Mouse (Mus musculus) neural tube, postnatal 0 days (tissue): ENCODE results near the gene Frat1. TPM values are rescaled to one million over a fixed set of nuclear protein-coding genes. Genes with fewer than 3 reads are reported as not detected.

ENCODE experiments used
- polyA plus RNA-seq: library from polyadenylated mRNA; unstranded; fragments of >200 nt; fragmentation: Nextera tagmentation; extraction: Ambion mirVana; gene quantifications from 2 replicates; pipeline ENCODE4 v1.2.1, GENCODE M21; 2015

Gene Frat1
- polyA plus RNA-seq = 22.3 and 22.9 TPM in 2 replicates

GRCm38 (mm10) chr19:41829381-41830105 lies at the start of gene Frat1:
Gene Frat1, plus strand, starts transcription at chr19:41829970.

DNA sequence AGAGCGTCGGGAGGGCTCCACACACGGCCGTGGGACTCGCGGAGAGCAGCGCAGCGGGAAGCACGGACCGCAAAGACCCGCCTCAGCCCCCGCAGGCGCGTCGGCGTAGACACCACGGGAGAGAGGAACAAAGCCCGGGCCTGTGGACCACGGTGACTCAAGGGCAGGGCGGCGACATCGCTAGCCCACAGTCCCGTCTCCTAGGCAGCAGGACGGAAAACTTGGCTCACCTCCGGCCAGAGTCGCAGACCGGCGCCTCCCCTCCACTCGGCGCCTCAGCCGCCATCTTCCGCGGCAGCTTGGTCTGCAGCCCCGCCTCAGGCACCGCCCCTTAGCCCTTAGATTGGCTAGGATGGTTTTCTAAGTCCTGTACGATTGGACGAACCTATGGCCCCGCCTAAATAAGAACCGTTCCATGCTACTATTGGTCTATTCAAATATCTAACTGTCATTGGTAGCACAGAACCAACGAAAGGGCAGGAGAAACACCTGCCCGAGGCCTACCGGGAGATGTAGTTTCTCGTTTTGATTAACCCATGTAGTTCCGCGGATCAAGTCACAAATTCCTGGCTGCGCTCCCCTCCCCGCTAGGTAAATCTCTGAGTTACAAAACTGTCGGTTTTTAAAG lies 27.9 kb upstream of the Frat1 start, which contains the start of gene Arhgap19:
Arhgap19 (minus strand) TSS at position 306 of the 628 bp plus-strand sequence.

GRCm38 (mm10) chr19:41847992-41848851 lies 18.5 kb downstream of the Frat1 start, which contains the start of gene Frat2:
Gene Frat2, minus strand, starts transcription at chr19:41848132.

Other genes starting within 250 kb of the Frat1 start
- gene Gm340, start 247.6 kb upstream of the Frat1 start, polyA plus RNA-seq = 1.0 and 1.1 TPM in 2 replicates
- gene Slit1, start 86.3 kb upstream of the Frat1 start, polyA plus RNA-seq = 20.8 and 29.1 TPM in 2 replicates
- 3.9 and 4.6 TPM in 2 replicates for gene Arhgap19, start 27.9 kb upstream of the Frat1 start, polyA plus RNA-seq
- gene Frat2, start 18.2 kb downstream of the Frat1 start, polyA plus RNA-seq = 6.8 and 7.6 TPM in 2 replicates
- gene Rrp12, start 66.2 kb downstream of the Frat1 start, polyA plus RNA-seq = 11.1 and 12.1 TPM in 2 replicates
- 600 and 610 TPM in 2 replicates for gene Pgam1, start 82.0 kb downstream of the Frat1 start, polyA plus RNA-seq
- 64.2 and 64.5 TPM in 2 replicates for gene Exosc1, start 103.5 kb downstream of the Frat1 start, polyA plus RNA-seq
- gene Zdhhc16, start 103.5 kb downstream of the Frat1 start, polyA plus RNA-seq = 78.4 and 85.8 TPM in 2 replicates
- gene Mms19, start 151.2 kb downstream of the Frat1 start, polyA plus RNA-seq = 21.8 and 22.5 TPM in 2 replicates
- gene Ubtd1, start 151.8 kb downstream of the Frat1 start, polyA plus RNA-seq = 18.1 and 18.2 TPM in 2 replicates
- 1.4 and 1.6 TPM in 2 replicates for gene Ankrd2, start 206.0 kb downstream of the Frat1 start, polyA plus RNA-seq
- 3.7 and 4.5 TPM in 2 replicates for gene Hoga1, start 215.6 kb downstream of the Frat1 start, polyA plus RNA-seq
- not detected in 2 replicates for gene 4933411K16Rik, start 222.3 kb downstream of the Frat1 start, polyA plus RNA-seq